Mouse (Mus musculus): ENCODE measurements at regions not wholly inside any gene's neighbourhood (a gene's known extent, or its start where the extent isn't known, plus 50 kb on each side); places are given as distances from the start of the nearest gene placed in this dataset.

- no peak for DNase-seq
Observed at GRCm38 (mm10) chr14:95082877-95083276, 798.2 kb upstream of the 4921530L21Rik start.

GRCm38 (mm10) chr14:95091691-95092395, 789.2 kb upstream of the 4921530L21Rik start:
- DNase-seq: peak; percentile 56 to 63

GRCm38 (mm10) chr14:95113863-95114262, 767.2 kb upstream of the 4921530L21Rik start:
- no peak for DNase-seq
